Mouse (Mus musculus): ENCODE results near the gene Pik3r5.

The Pik3r5 gene

DNA sequence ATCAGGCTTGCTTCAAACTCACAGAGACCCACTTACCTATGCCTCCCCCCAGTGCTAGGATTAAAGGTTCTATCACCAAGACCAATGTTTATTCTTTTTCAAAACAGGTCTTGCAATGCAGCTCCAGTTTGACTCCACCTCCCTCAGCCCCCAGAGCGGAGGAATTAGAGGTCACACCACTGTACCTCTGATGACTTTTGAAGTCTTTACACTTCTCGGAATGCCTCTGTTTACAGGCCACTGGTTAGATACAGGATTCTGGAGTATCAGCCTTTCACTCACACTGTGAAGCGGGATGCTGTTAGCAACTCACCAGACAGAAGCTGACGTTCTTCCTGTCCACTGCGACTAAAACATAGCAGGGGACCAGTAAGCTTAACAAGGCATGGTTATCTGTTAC, 30.5 kb upstream of the Pik3r5 start:
- DNase-seq (ENCODE audit: low spot score): no peak

DNA sequence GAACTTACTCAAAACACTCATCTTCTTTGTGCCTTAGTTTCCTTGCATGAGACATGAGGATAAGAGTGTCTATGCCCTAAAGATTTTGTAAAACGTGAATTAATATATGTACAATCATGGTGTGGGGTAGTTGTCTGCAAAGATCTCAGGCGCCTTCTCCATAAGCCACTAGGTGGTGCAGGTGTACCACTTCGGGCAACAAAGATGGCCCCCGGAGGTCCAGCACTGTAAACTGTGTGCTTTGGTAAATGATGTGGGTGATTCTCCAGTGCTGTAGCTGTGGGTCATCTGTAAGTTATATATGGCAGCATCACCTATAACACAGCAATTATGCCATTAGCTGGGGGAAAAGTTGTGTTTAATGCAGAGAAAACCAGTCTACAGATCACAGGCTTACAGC, 27.7 kb upstream of the Pik3r5 start:
- no peak for DNase-seq (ENCODE audit: low spot score)

DNA sequence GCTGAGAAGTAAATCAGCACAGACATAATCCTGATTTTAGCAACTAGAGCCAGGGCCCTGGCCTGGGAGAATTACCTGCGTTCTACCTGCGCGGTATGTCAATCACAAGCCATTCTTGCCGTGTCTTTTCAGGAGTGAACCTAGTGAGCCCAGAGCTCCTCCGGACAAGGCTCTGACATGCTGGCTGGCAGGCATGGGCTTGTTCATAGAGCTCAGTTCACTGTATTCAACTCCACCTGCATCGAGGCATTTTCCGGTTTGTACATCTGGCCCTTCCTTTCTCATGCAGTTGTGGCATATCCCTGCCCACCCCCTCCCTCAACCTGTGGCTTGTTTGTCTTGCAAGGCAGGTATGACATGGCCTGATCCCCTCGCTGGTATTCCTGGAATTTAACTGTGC, 26.3 kb upstream of the Pik3r5 start:
- no peak for DNase-seq (ENCODE audit: low spot score)

DNA sequence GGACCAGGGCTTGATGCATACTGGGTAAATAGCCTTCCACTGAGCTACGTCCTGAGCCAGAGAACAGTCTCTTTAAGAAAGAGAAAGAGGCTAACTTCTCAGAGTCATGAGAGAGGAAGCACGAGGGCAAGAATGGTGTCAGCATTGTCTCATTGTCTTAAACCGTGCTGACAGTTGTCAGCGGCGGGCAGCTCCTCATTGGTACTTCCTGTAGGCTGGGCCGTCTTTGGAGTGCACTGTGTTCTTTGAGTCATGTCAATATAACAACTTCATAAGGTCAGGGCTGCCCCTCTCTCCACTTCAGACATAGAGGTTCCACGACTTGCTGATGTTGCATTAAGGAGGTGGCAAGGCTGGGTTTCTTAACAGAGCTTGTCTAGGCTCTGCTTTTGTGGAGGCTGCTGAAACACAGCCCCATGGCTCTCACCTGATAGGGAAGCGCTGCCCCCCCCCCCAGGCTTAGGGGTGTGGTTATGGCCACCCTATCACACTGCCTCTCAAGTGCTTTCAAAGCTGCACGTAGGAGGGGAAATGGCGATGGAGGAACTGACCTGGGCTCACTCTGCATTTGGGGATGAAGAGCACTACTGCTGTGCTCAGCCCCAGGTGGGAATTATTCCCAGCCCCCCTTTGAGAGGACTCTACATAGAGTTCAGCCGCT, 24.5 kb upstream of the Pik3r5 start:
- DNase-seq (ENCODE audit: low spot score): no peak

DNA sequence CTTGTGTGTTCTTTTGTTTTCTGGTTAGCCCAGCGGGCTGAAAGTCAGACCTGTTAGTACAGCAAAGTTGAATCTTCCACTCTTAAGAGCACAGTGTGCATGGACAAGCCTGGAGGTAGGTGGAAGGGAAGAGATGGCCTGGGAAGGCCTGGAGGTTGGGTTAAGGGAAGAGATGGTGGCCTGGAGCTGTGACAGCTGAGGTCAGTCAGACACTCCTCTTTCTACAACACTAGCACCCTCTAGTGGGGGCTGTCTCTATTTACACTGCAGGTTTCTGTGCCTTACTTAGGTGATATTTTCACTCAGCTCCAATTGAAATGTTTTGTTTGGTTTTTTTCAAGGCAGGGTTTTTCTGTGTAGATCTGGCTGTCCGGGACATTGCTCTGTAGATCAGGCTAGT, 23.8 kb upstream of the Pik3r5 start:
- peak; percentile 84 for DNase-seq (ENCODE audit: low spot score)

DNA sequence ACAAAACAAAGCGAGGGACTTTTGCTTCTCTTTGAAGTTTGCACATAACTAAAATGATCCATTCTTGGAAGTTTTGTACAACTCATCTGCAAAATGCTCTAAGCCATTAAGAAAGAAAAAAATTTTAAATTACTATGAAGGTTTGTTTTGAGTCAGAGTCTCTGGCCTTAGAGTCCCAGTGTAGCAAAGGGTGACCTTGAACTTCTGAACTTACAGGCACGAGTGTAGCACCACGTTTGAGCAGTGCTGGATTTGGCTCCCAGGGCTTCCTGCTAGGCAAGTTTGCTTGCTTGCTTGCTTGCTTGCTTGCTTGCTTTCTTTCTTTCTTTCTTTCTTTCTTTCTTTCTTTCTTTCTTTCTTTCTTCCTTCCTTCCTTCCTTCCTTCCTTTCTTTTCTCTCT, 14.9 kb upstream of the Pik3r5 start:
- DNase-seq (ENCODE audit: low spot score): no peak

DNA sequence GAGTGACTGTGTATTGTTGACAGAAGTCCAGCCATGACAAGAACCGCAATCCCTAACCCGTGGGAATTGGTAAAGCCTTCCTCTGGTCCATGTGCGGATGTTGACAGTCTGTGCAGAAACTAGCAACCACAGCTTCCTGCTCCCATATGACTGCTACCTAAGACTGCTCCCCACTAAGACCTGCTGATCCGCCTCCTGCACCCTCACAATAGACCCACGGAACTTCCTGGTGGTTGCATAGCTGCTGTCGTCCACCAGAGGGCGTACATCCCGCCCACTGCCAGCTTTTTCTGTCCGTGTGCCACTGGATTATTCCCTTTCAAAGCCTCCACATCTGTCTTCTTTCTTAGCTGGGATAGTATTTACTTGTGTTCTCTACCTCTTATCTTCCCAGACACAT, 14.1 kb upstream of the Pik3r5 start:
- peak; percentile 51 for DNase-seq (ENCODE audit: low spot score)

DNA sequence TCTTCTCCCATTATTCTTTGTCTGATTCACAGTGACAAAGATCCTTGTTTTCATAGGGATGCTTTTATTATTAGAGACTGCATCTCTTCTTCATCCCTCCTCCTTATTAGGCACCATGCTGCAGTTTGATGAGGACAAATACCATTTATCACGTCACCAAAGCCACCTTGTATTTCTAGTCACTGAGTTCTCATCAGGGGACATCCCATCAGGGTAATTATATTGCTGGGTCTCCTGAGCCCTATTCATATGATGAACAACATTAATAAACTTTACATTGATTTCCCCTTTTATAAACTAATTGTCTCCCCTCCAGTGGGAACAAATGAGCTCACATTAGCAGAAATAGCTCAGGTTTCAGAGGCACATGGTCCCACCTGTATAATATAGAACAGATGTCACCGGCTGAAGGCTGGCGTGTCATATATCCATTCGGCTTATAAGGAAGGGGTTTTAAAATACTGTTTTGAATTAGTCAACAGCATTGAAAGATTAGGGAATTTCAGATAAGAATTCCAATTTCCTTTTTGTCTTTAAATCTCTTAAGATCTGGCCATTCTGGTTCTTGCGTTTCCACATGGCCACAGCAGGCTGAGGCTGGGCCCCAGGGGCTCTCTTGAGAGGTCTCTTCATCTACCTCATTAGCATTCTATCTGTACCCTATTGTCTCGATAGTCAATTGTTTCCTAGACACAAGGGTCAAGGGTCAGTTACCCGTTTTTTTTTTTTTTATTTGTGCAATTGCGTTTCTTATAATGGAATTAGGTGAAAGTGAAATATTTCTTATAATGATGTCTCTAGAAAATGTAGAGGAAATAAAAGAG, 6.2 kb upstream of the Pik3r5 start:
- no peak for DNase-seq (ENCODE audit: low spot score)

DNA sequence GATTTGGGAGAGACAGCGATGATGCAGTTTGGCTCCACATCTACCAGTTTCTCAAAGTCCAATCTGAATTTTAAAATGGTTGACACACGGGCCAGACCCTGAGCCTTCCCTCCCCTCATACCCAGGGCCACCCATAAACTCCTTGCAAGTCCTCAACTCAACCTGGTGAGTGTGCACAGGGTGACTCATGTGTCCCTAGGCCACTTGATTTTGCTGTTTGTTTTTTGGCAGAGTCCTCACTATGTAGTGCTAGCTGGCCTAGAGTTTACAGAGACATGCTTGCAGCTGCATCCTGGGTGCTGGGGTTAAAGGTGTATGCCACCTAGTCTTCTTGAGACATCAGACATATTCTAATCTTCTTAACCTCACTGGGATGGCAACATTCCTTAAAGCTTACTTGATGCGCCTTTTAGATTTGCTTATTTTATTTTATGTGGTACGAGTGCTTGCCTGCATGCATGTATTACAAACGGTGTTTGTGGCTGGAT, 4.8 kb upstream of the Pik3r5 start:
- DNase-seq (ENCODE audit: low spot score): no peak

DNA sequence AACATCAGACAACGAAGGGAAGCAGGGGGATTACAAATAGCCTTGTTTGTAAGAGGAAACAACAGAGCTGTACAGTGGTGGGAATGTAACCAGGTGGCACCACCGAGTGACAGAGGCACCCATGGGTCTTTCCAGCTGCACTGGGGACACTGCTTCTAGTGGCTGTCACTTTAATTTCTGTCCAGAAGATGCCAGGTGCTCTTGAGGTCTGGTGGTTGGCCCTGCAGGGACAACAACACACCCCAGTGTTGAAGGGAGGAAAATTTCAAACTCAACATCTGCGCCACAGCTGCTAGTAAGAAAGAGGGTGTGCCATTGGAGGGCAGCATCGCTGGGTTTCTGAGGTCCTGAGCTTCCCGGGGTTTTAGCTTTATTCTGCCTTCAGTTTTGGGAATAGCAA, 1.3 kb upstream of the Pik3r5 start:
- DNase-seq (ENCODE audit: low spot score): no peak

DNA sequence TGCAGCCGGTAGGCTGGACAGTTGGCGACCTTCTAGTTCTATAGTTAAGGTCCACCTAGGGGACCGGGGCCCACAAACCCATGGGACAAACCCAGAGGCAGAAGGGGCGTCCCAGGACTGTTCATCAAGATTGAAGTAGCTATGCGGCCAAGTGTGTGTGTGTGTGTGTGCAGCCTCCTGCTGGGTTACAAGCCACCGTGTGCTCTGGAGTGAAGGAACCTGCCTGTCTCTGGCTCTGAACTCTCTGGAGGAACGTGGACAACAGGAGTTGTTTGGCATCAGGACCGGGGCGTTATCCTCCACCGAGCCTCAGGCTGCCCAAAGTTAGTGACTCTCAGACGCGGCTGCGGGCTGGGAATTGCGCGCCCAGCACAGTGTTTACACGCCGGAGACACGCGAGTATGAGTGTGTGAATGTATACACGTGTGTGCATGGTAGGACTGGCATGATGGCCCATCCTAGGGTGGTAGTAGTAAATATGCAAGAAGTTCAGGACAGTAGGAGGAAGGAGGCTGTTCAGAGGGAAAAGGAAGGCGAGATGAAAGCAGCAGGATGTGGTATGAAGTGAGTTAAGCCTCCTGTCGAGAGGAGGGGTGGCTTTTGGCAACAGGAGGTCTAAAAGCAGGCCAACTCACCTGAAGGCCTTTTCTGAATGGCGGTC, 570 bp downstream of the Pik3r5 start:
- DNase-seq (ENCODE audit: low spot score): no peak

DNA sequence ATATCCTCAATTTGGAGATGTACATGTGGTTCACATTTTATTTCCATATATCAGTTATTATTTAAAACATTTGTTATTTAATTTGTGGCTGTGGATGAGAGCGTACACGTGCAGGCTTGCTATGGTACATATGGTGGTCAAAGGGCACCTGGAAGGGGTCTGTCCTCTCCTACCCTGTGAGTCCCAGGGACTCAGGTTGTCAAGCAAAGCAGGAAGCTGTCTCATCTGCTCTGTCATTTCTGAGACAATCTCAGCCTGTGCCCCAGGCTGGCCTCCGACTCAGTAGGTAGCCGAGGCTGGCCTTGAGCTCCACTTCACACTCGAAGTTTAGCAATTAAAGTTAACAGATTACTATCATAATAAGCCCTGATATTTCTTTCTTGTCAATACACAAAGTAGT, 1.6 kb downstream of the Pik3r5 start:
- no peak for DNase-seq (ENCODE audit: low spot score)

DNA sequence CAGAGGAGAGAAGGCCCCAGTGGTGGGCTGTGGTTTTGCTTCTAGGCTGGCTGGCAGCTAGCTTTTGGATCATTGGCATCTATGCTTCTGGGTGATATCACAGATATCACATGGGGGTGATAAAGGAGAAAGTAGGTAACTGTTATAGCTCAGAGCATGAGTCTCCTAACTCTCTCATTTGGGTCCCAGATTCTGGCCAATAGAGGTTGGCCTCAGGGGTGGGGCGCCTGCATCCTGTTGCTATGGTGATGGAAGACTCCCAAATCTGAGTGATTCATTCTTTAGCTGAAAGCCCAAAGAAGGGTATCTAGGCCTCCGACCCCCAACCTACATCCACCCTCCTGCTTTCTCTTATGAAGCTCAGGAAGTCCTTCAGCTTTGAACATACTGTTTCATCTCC, 2.8 kb downstream of the Pik3r5 start:
- DNase-seq (ENCODE audit: low spot score): no peak

DNA sequence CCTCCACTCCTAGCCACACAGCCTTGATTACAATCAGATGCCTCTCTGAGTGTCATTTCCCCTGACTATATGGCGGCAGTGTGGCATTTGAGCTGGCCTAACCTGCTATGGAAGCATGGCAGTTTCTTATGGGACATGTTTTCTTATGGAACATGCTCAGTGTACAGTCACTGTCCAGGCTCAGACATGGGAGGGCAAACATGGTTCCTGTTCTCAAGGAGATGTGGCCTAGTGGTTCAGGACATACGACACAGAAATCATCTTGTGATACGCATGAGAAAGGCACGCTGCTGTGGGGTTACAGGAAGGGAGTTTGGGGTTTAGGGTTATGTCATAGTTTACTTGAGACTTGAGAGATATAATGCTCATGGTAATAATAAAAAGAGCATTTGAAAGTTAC, 3.7 kb downstream of the Pik3r5 start:
- no peak for DNase-seq (ENCODE audit: low spot score)

DNA sequence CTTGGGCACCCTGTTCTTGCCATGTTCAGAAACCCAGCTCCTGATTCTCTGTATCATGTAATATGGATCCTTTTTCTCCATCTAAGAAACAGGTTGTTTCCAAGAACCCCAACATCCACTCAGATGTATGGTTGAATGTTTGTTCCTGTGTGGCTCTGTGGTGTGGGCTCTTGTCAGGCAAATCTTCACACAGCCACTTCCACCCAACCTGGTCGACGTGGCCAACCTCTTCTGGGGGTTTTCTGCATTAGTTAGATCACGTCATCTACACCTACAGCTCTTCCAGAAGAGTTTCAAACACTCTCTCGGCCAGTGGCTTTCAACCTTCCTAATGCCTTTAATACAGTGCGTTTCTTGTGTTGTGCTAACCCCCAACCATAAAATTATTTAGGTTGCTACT, 4.5 kb downstream of the Pik3r5 start:
- no peak for DNase-seq (ENCODE audit: low spot score)

DNA sequence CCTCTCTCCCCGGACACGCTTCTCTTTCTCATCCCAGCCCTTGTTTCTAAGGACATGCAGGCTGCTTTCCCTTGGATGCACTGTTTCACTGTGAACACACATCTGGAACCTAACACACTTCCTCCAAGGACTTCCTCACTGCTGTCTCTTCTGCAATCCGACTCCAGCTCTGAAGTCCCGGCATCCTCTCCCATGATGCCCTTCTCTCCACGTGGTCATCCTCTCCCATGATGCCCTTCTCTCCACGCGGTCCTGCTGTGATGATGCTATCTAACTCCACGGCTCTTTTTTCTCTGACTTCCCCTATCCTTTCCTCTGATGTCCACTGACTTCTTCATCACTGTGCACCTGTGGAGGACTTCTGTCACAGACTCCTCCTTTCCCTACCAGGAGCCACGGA, 8.2 kb downstream of the Pik3r5 start:
- no peak for DNase-seq (ENCODE audit: low spot score)

DNA sequence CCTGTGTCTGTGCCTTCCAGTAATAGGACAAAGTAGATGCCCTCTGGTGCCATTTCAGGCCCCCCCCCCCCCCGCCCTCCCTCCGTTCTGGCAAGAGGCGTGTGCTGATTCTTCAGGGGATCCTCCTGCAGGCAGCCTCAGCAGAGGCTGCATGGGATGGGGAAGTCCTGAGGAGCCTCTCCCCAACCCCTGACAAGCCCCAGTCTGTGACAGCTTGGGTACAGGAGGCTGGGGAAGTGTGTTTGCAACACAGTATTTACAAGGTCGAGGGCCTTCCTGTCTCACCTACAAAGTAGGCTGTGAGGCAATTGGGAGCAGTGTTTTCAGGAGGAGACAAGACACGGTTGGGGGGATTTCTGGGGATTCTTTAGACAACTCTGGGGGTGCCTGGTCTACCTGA, 9.0 kb downstream of the Pik3r5 start:
- no peak for DNase-seq (ENCODE audit: low spot score)

DNA sequence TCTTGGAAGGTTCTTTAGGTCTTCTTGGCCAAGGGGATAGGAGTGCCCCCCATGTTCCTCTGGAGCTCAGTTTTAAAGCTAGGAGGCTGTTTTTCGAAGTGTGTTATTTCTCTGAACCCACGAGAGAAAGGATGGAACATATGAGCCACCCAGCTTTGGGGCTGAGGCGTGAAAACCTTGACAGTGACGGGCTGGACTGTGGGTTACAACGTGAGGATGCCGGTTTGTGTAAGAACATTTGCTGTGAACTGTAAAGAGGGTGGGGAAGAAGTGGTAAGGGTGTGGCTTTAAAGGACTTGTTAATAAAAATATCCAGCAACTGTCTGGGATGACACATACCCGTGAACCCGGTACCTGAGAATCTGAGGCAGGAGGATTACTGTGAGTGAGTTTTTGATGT, 10.4 kb downstream of the Pik3r5 start:
- no peak for DNase-seq (ENCODE audit: low spot score)

DNA sequence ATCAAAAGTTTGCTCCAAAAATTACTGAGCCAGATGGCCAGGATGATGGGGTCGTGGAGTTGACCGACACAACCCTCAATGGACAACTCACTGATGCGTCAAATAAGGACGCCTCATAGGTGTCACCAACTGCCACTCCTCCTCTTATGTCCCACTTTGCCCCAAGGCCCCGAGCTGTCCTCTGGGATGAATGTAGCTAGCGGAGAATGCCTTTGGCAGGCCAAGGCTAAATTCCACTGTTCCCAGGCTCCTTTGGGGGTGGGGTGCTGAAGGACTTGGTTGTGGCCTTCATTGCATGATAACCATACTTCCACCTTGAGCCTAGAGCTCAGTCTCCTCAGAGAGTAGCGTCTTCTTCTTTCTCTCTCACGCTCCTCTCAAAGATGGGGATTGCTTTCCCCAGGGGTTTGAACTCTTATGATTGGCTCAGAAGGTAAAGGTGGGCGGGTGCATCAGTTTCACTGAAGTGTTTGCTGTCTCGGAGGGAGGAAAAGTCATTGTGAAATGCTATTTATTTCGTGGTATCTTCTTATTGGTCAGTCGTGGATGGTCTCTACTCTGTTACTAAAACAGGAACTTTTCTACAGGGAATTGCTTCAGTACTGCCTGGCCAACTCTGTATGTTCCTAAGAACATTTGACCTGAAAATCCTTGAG, 11.2 kb downstream of the Pik3r5 start:
- DNase-seq (ENCODE audit: low spot score): no peak

DNA sequence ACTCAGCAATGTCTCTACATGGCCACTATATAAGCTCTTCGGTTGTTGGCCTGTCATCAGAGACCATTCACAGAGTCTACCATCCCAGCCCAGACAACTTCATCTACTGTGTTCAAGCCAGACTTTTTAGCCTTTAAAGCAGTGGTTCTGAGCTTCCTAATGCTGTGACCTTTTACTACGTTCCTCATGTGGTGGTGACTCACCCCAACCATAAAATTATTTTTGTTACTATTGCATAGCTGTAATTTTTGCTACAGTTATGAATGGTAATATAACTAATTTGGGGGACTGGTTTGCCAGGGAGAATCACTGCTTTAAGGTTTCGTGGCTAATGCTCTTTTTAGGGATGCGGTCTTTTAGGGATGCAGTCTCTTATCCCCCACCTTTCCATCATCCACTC, 14.0 kb downstream of the Pik3r5 start:
- no peak for DNase-seq (ENCODE audit: low spot score)

DNA sequence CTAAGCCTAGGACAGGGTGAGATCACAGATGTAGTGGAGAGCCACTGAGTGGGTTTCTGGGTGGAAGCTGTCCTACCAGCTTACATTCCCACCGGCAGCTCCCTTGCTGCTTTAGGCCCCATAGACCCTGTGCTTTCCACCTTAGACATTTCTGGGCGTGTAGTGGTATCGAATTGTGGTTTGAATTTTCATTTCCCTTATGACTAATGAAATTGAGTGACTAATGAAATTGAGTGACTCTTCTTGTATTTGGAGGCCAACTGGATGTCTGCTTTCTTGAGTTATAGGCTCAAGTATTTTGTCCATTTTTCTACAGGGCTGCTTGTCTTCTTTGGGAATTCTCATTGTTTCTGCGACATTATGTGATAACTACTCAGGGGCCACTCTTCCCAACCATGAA, 14.6 kb downstream of the Pik3r5 start:
- no peak for DNase-seq (ENCODE audit: low spot score)

DNA sequence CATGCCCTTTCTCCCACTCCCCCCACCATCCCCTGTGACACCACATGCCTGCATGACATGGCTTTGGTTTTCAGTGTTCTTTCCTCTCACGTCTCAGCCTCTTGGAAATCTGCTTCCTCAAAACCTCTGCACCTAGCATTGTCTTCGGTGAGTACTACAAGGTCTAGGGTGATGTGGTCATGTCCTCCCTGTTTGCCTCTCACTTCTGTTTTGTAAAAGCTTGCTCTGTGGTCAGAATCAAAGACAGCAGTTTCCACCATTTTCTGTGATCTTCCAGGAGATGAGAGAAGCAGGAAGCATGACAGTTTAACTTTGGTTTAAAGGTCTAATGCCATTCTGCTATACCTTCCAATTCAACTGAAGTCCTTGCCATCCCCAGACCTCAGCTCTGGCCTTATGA, 15.3 kb downstream of the Pik3r5 start:
- no peak for DNase-seq (ENCODE audit: low spot score)

DNA sequence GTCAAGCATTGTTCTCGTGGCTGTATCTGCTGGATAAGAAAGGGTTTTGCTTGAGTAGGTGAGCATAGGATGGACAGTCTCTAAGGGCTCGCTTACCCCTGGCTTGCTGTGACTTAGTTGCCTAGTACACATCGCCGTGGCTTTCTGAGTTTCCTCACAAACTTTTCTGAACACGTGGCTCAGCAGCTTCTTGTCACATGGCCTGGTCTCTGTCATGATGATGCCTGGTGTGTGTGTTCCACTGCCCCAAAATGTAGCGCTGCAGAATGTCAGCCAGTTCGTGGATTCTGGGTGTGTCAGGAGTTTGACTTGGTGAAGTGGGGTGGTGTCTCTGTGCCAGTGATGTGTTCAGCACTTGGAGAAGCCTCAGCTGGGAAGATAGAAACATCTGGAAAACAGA, 16.4 kb downstream of the Pik3r5 start:
- no peak for DNase-seq (ENCODE audit: low spot score)
